Mouse (Mus musculus) activated CD4-positive, CD25-positive, alpha-beta regulatory T cell, adult 4 months (primary cell): Measurements from ENCODE around the gene Hyal1. TPM values are rescaled to one million over a fixed set of nuclear protein-coding genes. Genes with fewer than 3 reads are reported as not detected.

Experiments
- ATAC-seq: one replicate; pipeline ENCODE4 v1.8.0; 2017
- polyA plus RNA-seq, 2 experiments: library from polyadenylated mRNA; unstranded; fragments of 100-300 nt; shearing (Covaris generic); gene quantifications; one replicate each; pipeline ENCODE4 v1.2.1; 2017

Gene Hyal1
- polyA plus RNA-seq, 2 experiments from 2014 or later, result 4.1 to 4.3 TPM

- no peak for ATAC-seq
Observed at GRCm38 (mm10) chr9:107575579-107576356, 959 bp upstream of the Hyal1 start.

- ATAC-seq, result no peak
Observed at GRCm38 (mm10) chr9:107577871-107578270, 1.1 kb downstream of the Hyal1 start.

DNA sequence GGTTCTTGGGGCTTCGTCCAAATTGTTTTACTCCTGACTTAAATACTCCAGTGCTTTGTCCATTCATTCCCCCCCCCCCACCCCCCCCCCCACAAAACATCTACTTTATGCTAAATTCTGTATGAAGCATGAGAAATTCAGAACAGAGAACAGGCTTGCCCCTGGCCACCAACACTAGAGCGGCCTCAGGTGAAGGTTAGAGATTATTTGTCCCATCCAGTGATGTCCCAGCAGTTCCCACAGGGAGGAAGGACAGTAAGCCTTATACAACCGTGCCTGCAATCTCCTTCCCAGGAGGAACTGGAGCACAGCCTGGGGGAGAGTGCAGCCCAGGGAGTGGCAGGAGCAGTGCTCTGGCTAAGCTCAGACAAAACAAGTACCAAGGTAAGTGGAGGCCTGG, 1.9 kb downstream of the Hyal1 start, which contains the start of gene Naa80:
Gene Naa80 (plus strand): TSS at position 301 of the 400 bp plus-strand sequence.
- ATAC-seq, result no peak

DNA sequence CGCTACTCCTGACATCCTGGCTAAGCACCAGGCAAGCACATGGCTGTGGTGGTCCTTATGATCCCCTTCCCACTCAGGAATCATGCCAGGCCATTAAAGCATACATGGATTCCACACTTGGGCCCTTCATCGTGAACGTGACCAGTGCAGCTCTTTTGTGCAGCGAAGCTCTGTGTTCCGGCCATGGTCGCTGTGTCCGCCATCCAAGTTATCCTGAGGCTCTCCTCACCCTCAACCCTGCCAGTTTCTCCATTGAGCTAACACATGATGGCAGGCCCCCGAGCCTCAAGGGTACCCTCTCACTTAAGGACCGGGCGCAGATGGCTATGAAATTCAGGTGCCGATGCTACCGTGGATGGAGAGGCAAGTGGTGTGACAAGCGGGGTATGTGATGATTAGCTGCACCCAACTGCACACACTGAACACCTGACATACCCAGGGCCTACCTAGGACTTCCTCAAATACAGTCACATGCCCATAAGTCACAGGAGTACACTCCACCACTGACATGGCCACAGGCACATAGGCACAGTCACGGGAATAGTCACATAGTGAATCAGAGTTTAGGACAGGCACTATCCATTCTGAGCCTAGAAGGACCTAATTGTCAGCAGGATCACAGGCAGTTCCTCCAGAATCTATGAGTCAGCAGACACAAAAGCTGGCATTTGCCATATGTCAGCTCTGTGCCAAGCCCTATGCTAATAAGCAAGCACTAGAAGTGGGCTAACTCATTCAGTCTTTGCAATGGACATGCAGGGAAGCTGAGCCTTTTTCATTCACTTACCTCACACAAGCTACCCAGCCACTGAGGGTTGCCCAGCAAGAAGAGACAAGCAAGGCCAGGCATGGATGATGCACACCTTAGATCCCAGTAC, 2.5 kb downstream of the Hyal1 start:
- no peak for ATAC-seq

DNA sequence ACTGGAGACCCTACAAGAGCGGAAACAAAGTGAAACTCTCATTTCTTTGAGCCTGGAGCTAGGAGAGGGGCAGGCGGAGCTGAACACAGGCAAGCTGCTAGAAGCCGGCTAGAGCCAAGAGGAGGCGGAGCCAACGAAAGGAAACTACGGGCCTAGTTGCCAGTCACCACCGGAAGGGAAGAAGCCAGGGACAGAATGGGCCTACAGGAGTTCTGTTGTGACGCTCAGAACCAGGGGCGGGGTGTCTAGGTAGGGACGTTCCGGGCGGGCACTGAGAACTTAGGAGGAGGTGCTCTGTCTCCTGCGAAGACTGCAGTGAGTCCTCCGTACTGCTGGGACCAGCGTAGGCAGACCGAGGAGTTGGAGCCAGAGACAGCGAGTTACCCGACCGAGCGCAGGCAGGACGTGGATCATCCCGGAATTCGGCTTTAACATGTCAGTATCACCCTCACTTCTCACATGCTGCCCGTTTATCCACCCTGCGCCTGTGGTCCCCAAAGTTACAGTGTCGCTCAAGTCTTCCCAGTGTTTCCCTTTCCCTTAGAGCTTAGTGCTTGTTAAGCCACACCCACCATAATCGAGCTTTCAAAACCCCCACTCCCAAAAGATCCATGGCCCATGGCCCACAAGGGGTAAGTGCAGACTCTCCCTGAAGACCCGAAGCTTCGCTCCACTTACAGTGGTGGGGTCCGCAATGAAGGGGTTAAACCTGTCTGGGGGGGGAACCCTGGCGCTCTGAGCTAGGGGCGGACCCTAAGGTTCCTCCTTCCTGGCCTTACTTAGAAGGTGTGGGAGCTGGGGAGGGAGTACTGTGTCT, 4.0 kb downstream of the Hyal1 start, which contains the start of gene Hyal3:
Gene Hyal3 (plus strand): TSS at position 318 of the 817 bp plus-strand sequence.
- peak; percentile 94 for ATAC-seq

- no peak for ATAC-seq
Observed at GRCm38 (mm10) chr9:107581584-107581983, 4.9 kb downstream of the Hyal1 start.

GRCm38 (mm10) chr9:107582509-107583062, 5.9 kb downstream of the Hyal1 start:
- ATAC-seq, result no peak

DNA sequence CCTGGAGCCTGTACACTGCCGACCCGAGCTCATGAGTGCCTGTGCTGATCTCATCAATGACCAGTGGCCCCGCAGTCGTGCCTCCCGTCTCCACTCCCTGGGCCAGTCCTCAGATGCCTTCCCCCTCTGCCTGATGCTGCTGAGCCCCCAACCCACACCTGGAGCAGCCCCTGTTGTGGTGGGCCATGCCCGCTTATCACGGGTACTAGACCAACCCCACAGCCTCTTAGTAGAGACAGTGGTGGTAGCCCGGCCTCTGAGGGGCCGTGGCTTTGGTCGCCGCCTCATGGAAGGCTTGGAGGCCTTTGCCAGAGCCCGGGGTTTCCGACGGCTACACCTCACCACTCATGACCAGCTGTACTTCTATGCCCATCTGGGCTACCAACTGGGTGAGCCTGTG, 6.4 kb downstream of the Hyal1 start:
- no peak for ATAC-seq

DNA sequence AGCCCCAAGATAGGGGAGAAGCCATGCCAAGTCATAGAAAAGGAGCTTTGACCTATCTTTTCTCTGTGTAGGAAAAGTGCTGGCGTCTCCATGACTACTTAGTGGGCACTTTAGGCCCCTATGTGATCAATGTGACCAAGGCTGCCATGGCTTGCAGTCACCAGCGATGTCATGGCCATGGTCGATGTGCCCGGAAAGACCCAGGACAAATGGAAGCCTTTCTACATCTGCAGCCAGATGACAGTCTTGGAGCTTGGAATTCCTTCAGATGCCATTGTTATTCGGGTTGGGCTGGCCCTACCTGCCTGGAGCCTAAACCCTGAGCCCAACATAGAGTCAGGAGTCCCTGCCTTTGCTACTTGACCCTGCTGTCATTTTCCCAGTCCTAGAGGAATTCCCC, 9.8 kb downstream of the Hyal1 start:
- no peak for ATAC-seq

GRCm38 (mm10) chr9:107586974-107587832, 10.5 kb downstream of the Hyal1 start, which contains the start of gene Ifrd2:
Gene Ifrd2 (plus strand): TSS chr9:107587642.
- peak; percentile 99 for ATAC-seq

- ATAC-seq, result no peak
Observed at GRCm38 (mm10) chr9:107587833-107588639, 11.3 kb downstream of the Hyal1 start.

GRCm38 (mm10) chr9:107590058-107590772, 13.5 kb downstream of the Hyal1 start:
- no peak for ATAC-seq

GRCm38 (mm10) chr9:107590773-107591060, 14.0 kb downstream of the Hyal1 start:
- ATAC-seq, result no peak

DNA sequence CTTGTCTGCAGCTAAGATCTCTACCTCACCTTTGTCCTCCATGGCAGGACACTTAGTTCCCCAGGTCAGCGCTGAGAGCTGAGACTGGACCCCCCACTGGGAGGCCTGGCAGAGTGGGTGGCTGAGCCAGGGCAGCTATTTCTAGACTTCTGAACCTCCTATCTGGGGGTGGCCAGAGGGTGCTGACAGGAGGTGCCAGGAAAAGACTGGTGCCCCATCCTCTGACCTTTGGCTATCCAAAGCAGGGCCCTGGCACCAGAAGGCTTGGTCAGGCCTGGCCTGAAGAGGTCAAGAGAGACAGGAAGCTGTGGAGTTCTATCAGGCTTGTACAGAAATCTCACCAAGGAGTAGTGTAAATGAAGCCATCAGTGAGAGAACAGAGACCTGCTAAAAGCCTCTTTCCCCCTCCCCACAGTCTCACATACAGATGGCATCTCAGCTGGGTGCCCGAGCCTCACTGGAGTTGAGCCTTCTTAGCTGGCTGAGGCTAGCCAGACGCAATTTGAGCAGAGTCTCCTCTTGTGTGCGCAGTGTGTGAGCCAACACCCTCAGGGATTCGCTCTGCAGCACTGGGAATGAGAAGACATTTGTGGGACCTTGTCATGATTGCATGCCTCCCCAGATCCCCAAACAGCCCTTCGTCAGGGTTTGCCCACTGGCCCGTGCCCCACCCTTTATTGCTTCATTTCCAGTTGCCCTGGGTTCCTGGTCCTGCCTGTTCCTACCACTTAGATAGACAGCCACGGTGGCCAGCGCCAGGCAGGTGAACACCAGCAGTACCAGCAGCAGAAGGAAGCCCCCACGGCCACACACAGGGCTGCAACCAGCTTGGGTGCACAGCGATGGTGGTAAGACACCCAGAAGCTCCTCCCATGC, 16.6 kb downstream of the Hyal1 start:
- no peak for ATAC-seq

DNA sequence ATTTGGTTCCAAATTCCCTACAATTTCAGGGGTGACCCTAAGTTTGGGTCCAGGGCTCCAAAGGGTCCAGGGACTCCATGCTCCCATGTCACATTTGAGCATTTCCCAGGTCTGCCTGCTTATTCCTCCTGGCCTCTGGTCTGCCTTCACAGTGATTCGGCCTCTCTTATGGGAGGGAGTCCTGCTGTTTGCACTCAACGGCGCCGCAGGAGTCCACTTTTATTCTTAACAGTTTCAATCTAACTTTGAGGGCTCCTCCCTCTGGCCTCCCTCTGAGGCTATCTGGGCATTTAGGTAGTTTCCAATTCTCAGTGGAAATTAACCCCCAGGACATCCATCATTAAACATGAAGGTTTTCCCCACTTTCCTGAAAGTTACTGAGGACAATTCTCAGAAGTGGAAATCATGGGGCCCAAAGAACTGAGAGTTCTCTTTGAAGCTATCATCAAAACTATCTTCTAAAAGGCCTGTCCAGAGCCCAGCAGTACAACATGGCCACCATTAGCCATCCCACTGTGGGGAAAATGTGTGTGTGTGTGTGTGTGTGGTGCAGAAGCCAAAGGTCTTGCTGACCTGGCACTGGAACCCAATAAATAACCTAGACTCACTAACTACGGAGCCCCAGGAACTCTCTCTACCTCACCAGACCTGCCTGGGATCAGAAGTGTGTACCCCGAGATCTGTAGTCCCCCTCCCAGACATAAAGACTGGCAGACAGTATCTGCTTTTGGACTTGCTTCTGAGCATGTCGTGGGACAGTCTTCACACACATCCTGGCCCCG, 17.7 kb downstream of the Hyal1 start:
- no peak for ATAC-seq

DNA sequence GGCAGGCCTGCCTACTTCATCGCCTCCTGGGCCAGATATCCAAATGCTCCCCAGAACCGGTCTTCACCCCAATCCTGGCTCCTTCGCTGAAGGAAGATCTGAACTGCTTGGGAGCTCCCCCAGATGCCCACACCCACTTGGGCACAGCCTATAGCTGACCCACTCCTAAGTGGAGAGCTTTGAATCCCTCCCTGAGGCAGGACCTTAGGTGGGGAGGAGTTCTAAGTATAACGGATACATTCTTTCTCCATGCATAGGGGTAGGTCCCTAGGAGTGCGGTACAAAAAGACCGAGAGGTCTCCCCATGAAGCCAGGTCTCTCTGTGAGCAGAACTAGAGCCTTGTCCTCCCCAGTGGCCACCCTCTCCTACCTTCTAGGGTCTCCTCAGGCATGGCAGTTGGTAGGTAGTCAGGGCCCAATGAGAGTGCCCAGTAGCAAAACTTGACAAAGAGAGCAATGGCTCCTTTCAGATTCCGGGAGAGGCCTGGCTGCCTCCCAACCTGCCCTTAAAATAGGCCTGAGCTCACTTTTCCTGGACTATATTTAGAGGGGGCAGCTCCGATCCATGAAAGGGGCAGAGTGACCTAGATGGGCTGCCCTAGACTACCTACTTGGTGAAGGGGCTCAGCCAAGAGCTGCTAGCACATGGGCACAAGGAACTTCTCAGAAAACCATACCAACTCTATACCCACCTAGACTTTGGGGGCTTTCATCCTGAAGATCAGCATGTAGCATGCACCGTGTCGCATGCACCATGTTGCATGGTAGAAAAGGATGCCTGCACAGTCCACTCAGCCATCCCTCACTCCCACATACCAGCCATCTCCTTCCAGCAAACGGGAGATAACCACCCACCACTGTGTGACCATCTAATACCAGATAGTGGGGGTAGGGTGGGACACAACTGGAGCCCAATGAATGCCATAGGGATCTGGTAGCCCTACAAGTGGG, 20.2 kb downstream of the Hyal1 start:
- ATAC-seq, result no peak

DNA sequence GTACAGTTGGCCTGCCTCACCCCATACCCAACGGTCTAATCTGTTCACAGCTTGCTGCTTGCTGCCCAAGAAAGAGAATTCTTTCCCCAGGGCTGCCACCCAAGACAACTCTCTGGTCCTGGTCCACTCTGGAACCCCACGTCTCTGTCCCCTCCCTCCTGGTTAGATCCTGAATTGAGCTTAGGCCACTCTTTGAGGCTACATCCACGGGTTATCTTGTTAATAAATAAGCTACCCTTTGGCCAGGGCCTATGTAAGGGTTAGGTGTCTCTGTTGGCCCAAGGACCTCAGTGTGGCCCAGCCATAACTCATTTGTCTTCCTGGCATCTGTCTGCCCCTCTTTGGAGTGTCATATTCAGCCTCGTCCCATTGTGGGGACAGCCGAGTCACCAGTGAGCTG, 21.7 kb downstream of the Hyal1 start:
- no peak for ATAC-seq
